Mouse (Mus musculus) heart, adult 2 months (tissue): ENCODE measurements around the gene Fbln1. TPM values are rescaled to one million over a fixed set of nuclear protein-coding genes. Genes with fewer than 3 reads are reported as not detected.

Source experiments
- DNase-seq, 2 experiments: peaks; one replicate each; pipeline ENCODE4 v3.0.0; 2021
- H3K27ac ChIP-seq: fragments of 200-600 bp; 2 replicates; pipeline ENCODE4 v1.8.1; 2022
- H3K27me3 ChIP-seq: fragments of 200-500 bp; 2 replicates; pipeline ENCODE4 v1.6.1; 2012; ENCODE audit warnings: mild to moderate bottlenecking, low read length, inconsistent platforms, mixed read lengths; ENCODE audit not compliant: control insufficient read depth, insufficient read depth
- H3K36me3 ChIP-seq: fragments of 200-500 bp; 2 replicates; pipeline ENCODE4 v1.6.1; 2012; ENCODE audit warnings: low read length, inconsistent platforms; ENCODE audit not compliant: control insufficient read depth, insufficient read depth
- H3K4me1 ChIP-seq: fragments of 200-500 bp; 2 replicates; pipeline ENCODE4 v1.6.1; 2011; ENCODE audit warnings: low read length; ENCODE audit not compliant: control insufficient read depth, insufficient read depth
- H3K4me3 ChIP-seq: fragments of 200-600 bp; 2 replicates; pipeline ENCODE4 v1.8.1; 2022
- H3K79me2 ChIP-seq: fragments of 200-500 bp; replicated peaks from 2 replicates; pipeline ENCODE4 v1.6.1; 2012; ENCODE audit warnings: mild to moderate bottlenecking, inconsistent platforms, low read length, moderate library complexity, mixed read lengths; ENCODE audit not compliant: control insufficient read depth, insufficient read depth
- H3K9ac ChIP-seq: fragments of 200-500 bp; 2 replicates; pipeline ENCODE4 v1.6.1; 2012; ENCODE audit warnings: low read depth, mild to moderate bottlenecking, control low read depth, inconsistent platforms, low read length, mixed read lengths
- CTCF ChIP-seq: fragments of 200-600 bp; IDR thresholded peaks from 2 replicates; pipeline ENCODE4 v1.8.1; 2022; ENCODE audit warnings: antibody characterized with exemption, mild to moderate bottlenecking, moderate library complexity
- EP300 ChIP-seq: fragments of 200-500 bp; IDR thresholded peaks from 2 replicates; pipeline ENCODE4 v1.6.1; 2011; ENCODE audit warnings: low read depth, low read length, control low read depth; ENCODE audit not compliant: insufficient read depth
- POLR2A ChIP-seq: fragments of 200-500 bp; IDR thresholded peaks from 2 replicates; pipeline ENCODE4 v1.6.1; 2011; ENCODE audit warnings: mild to moderate bottlenecking, low read depth, low read length, control low read depth; ENCODE audit not compliant: insufficient read depth
- WGBS: fragments of 180-500 bp; shearing (Covaris S2); methylation state at CpG from one replicate; pipeline ENCODE4 v1.1.7; 2018; 5-methylcytosine and 5-hydroxymethylcytosine counted together
- intact Hi-C: fragments of 180-260 bp; cut with DNase I; formaldehyde crosslinking; loops from one replicate; pipeline ENCODE4 v1.15.1; 2025
- polyA plus RNA-seq: library from polyadenylated mRNA; depleted of rRNA; stranded (reverse); fragments of >200 nt; gene quantifications from 2 replicates; pipeline ENCODE4 v1.2.3, GENCODE M21; 2012
- total RNA-seq, 2 experiments: library from RNA; stranded (reverse); gene quantifications; 2 replicates each; pipeline ENCODE4 v1.2.3; 2021

Gene Fbln1
- total and polyA plus RNA-seq, 3 experiments: 88.9 to 174 (median 96.1) TPM

DNA sequence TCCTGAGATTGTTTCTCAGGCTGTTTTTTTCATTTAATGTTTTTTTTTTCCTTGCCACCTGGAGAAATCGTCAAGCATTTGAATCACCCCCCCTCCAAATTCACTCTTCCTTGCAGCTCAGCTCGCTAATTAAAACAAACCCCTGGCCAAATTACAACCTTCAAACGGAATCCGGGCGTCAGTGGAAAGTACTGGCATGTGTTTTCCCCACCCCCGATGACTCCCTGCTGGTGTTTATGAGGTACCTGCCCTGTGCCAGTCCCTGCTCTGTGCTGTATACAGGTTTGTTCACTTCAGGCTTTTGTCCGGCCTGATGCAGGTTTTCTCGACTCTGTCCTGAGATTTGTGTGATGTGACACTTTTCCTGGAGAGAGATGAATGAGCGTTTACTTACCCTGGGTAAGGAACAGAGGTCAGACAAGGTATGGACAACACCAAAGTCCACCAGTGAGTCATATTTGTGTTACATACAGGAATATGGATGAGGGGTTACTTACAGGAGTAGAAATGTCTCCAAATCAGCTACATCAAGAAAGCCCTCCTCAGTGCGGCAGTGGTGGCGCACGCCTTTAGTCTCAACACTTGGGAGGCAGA is 38.6 kb upstream of the Fbln1 start:
- DNase-seq: no peak
- Histone ChIP-seq H3K4me1 (no peaks in the 10 kb centered on the region), H3K27me3 (no peaks in the 10 kb centered on the region), H3K27ac (no peak overlapping the region; the same call in 1 of the 2 replicates), H3K4me3 (no peak overlapping the region), H3K9ac (no peak overlapping the region), H3K36me3 (no peaks in the 10 kb centered on the region), H3K79me2 (no peaks in the 10 kb centered on the region)
- intact Hi-C loops: no loop called here
- WGBS: 69% methylated on average over 12 of the region's 12 CpGs
- no peak for TF ChIP-seq POLR2A
- no peak for TF ChIP-seq CTCF
- no peak for TF ChIP-seq EP300

DNA sequence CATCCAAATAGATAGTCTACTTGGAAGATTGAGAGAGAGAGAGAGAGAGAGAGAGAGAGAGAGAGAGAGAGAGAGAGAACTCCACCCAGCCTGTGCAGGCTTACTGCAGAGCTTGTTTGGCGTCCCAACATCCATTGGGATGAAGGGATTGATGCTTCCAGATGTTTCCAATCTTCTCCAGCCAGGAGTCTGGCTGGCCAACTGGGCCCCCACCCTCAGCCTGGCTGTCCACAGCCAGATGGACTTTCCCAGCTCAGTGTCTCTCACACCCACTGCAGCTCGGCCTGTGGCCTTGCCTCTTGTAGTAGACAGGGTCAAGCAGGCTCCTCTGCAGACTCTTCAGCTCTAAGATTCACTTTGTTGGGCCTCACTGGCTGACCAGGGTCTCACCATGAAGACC is 33.7 kb upstream of the Fbln1 start:
- 60% methylated on average over 2 of the region's 2 CpGs for WGBS
- TF ChIP-seq POLR2A (no peak), EP300 (no peak), CTCF (no peak)
- Histone ChIP-seq H3K27ac (no peak overlapping the region), H3K79me2 (no peaks in the 10 kb centered on the region), H3K9ac (no peak overlapping the region), H3K4me1 (no peaks in the 10 kb centered on the region), H3K4me3 (no peak overlapping the region), H3K27me3 (0 out of 2 replicates have a peak, but pooled peaks cover 2% of the 10 kb centered on the region), H3K36me3 (no peaks in the 10 kb centered on the region)
- intact Hi-C loops: loop anchor here (5.0 kb wide), 1 partner anchor 35 kb away; the partner anchor contains the start of gene Fbln1
- DNase-seq: peak; percentile 61 to 83

DNA sequence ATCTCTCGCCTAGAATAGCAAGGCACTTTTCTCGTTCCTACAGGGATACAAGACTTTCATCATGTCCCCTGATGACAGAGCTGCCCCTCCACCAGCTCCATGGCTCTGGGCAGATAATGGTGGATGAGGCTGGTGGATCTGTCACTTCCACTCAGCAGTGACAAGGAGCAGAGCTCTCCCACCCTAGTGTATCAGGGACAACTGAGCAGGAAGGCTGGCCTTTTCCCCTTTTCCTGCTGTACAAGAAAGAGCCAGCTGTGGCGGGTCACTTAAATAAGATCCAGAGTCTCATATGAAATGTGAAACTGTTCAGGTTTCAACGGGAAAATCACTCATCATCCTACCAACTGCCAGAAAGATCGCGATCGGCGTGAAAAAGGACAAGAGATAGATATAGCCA is 32.3 kb upstream of the Fbln1 start:
- H3K36me3 ChIP-seq: no peaks in the 10 kb centered on the region
- H3K79me2 ChIP-seq: no peaks in the 10 kb centered on the region
- WGBS: 49% methylated on average over 8 of the region's 8 CpGs
- H3K4me1 ChIP-seq: no peaks in the 10 kb centered on the region
- no peak overlapping the region for H3K4me3 ChIP-seq
- no peak for DNase-seq
- no peak overlapping the region for H3K9ac ChIP-seq
- no peak for TF ChIP-seq CTCF
- TF ChIP-seq EP300: no peak
- TF ChIP-seq POLR2A: no peak
- 0 out of 2 replicates have a peak, but pooled peaks cover 2% of the 10 kb centered on the region for H3K27me3 ChIP-seq
- no peak overlapping the region for H3K27ac ChIP-seq
- intact Hi-C loops: loop anchor here (5.0 kb wide), 1 partner anchor 34 kb away; the partner anchor contains the start of gene Fbln1

DNA sequence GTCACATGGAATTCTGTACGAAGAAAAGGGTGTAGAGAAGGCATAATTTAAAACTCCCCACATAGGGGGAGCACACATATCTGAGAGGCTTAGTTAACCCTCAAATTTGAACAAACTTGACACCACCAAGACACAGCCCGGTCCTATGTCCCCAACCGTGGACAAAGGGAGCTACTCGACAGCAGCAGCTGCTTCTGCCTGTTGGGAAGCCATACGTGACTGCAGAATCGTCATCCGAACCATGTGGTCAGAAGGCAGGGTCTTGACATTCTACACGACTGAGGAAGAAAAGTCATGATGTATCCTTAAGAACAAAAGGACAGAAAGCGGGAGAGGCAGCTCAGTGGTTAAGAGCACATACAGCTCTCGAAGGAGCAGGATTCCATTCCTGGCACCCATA is 31.7 kb upstream of the Fbln1 start:
- Histone ChIP-seq H3K27me3 (0 out of 2 replicates have a peak, but pooled peaks cover 2% of the 10 kb centered on the region), H3K4me1 (peaks cover 3% of the 10 kb centered on the region), H3K79me2 (no peaks in the 10 kb centered on the region), H3K27ac (no peak overlapping the region), H3K9ac (no peak overlapping the region), H3K36me3 (peaks cover 3% of the 10 kb centered on the region; the same call in 1 of the 2 replicates), H3K4me3 (no peak overlapping the region)
- no peak for DNase-seq
- intact Hi-C loops: loop anchor here (5.0 kb wide), 1 partner anchor 33 kb away; the partner anchor contains the start of gene Fbln1
- WGBS: 75% methylated on average over 10 of the region's 10 CpGs
- TF ChIP-seq POLR2A: no peak
- TF ChIP-seq CTCF: no peak
- no peak for TF ChIP-seq EP300

GRCm38 (mm10) chr15:85177576-85177975 is 28.2 kb upstream of the Fbln1 start:
- intact Hi-C loops: no loop called here
- 42% methylated on average over 8 of the region's 8 CpGs for WGBS
- Histone ChIP-seq H3K27me3 (0 out of 2 replicates have a peak, but pooled peaks cover 2% of the 10 kb centered on the region), H3K4me3 (no peak overlapping the region), H3K4me1 (peaks cover 6% of the 10 kb centered on the region), H3K27ac (peak overlapping the region; percentile 76), H3K36me3 (peaks cover 3% of the 10 kb centered on the region; the same call in 1 of the 2 replicates), H3K79me2 (no peaks in the 10 kb centered on the region), H3K9ac (peak overlapping the region; percentile 7; the same call in 1 of the 2 replicates)
- DNase-seq: no peak
- TF ChIP-seq POLR2A: no peak
- no peak for TF ChIP-seq EP300
- no peak for TF ChIP-seq CTCF

DNA sequence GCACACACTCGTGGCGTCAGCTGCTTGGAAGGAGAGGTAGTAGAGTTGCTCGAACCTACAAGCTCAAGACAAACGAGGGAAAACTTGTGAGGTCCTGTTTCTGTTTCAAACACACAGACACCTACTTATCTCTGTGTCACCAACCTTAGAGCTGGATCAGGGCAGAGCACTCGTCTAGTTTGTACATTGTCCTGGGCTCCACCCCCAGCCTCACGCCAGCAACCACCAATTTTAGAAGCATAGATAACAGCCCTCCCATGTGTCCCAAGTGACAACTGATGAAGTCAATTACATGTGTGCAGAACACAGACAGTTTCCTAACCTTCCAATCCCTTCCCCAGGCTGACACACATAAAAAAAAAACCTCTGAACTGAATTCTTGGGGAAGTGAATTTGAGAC is 27.6 kb upstream of the Fbln1 start:
- Histone ChIP-seq H3K36me3 (peaks cover 3% of the 10 kb centered on the region; the same call in 1 of the 2 replicates), H3K27ac (peak overlapping the region; percentile 76), H3K4me1 (peaks cover 6% of the 10 kb centered on the region), H3K79me2 (no peaks in the 10 kb centered on the region), H3K4me3 (no peak overlapping the region), H3K9ac (peak overlapping the region; percentile 7; the same call in 1 of the 2 replicates), H3K27me3 (0 out of 2 replicates have a peak, but pooled peaks cover 2% of the 10 kb centered on the region)
- WGBS: 26% methylated on average over 6 of the region's 6 CpGs
- TF ChIP-seq EP300: 0 out of 2 replicates have a peak, but pooled peaks have one; percentile 77
- TF ChIP-seq CTCF: no peak
- TF ChIP-seq POLR2A: 0 out of 2 replicates have a peak, but pooled peaks have one; percentile 39
- intact Hi-C loops: no loop called here
- DNase-seq: peak in 1 of 2 experiments; percentile 62
